Mouse (Mus musculus) layer of hippocampus, postnatal 36 days (tissue): ENCODE measurements around the gene Map4. TPM values are rescaled to one million over a fixed set of nuclear protein-coding genes. Genes with fewer than 3 reads are reported as not detected.

Experiments used
- DNase-seq, 2 experiments: peaks; one replicate each; pipeline ENCODE4 v3.0.0; 2022
- total RNA-seq, 2 experiments: library from RNA; stranded (reverse); gene quantifications; 2 replicates each; pipeline ENCODE4 v1.2.3; 2021

Map4 gene
- total RNA-seq, 2 experiments from 2014 or later = 555 to 604 TPM

- DNase-seq = no peak
Observed at GRCm38 (mm10) chr9:110002413-110002812, 71.2 kb downstream of the Map4 start.

- DNase-seq = no peak
Observed at GRCm38 (mm10) chr9:110019224-110019623, 88.0 kb downstream of the Map4 start.

GRCm38 (mm10) chr9:110020405-110020804, 89.1 kb downstream of the Map4 start:
- DNase-seq = peak; percentile 48 to 51

GRCm38 (mm10) chr9:110021463-110021862, 90.2 kb downstream of the Map4 start:
- no peak for DNase-seq

- no peak for DNase-seq
Observed at GRCm38 (mm10) chr9:110022151-110022550, 90.9 kb downstream of the Map4 start.

GRCm38 (mm10) chr9:110035091-110035490, 103.8 kb downstream of the Map4 start:
- DNase-seq = no peak

- no peak for DNase-seq
Observed at GRCm38 (mm10) chr9:110037895-110038294, 106.6 kb downstream of the Map4 start.

- no peak for DNase-seq
Observed at GRCm38 (mm10) chr9:110038485-110038884, 107.2 kb downstream of the Map4 start.

- no peak for DNase-seq
Observed at GRCm38 (mm10) chr9:110044373-110044772, 113.1 kb downstream of the Map4 start.

GRCm38 (mm10) chr9:110045763-110046377, 114.6 kb downstream of the Map4 start:
- no peak for DNase-seq

GRCm38 (mm10) chr9:110047260-110047659, 116.0 kb downstream of the Map4 start:
- DNase-seq = no peak

- DNase-seq = no peak
Observed at GRCm38 (mm10) chr9:110047857-110048256, 116.6 kb downstream of the Map4 start.

- DNase-seq = no peak
Observed at GRCm38 (mm10) chr9:110051184-110051583, 119.9 kb downstream of the Map4 start.

GRCm38 (mm10) chr9:110051869-110052661, 120.8 kb downstream of the Map4 start:
- DNase-seq = peak; percentile 76 to 82

GRCm38 (mm10) chr9:110052951-110053304, 121.7 kb downstream of the Map4 start:
- peak in 1 of 2 experiments; percentile 30 for DNase-seq

- peak; percentile 73 to 77 for DNase-seq
Observed at GRCm38 (mm10) chr9:110053305-110054079, 122.2 kb downstream of the Map4 start.

GRCm38 (mm10) chr9:110054080-110054421, 122.8 kb downstream of the Map4 start:
- no peak for DNase-seq

GRCm38 (mm10) chr9:110054781-110055180, 123.5 kb downstream of the Map4 start:
- DNase-seq = no peak

- no peak for DNase-seq
Observed at GRCm38 (mm10) chr9:110057200-110057599, 125.9 kb downstream of the Map4 start.

- DNase-seq = no peak
Observed at GRCm38 (mm10) chr9:110060761-110061160, 129.5 kb downstream of the Map4 start.

- DNase-seq = no peak
Observed at GRCm38 (mm10) chr9:110062405-110062804, 131.1 kb downstream of the Map4 start.

- no peak for DNase-seq
Observed at GRCm38 (mm10) chr9:110062861-110063260, 131.6 kb downstream of the Map4 start.

- no peak for DNase-seq
Observed at GRCm38 (mm10) chr9:110064641-110065040, 133.4 kb downstream of the Map4 start.
